Mouse (Mus musculus) regulatory T cell (primary cell): ENCODE measurements around the gene Methig1.

Experiments
- in situ Hi-C: fragments of 300-600 bp; cut with MboI, MseI; formaldehyde crosslinking; loops from one replicate; pipeline ENCODE4 v1.15.1; 2025; ENCODE audit warnings: high pct_unique_total_duplicates

Methig1 gene

GRCm38 (mm10) chr15:100422476-100422875, 69.5 kb downstream of the Methig1 start:
- in situ Hi-C loops: no loop called here

GRCm38 (mm10) chr15:100422899-100423860, 70.2 kb downstream of the Methig1 start:
- in situ Hi-C loops: no loop called here

GRCm38 (mm10) chr15:100423916-100424315, 71.0 kb downstream of the Methig1 start:
- in situ Hi-C loops: no loop called here

- in situ Hi-C loops: no loop called here
Measured at GRCm38 (mm10) chr15:100424396-100425122, 71.6 kb downstream of the Methig1 start, which contains the start of gene Slc11a2. Gene Slc11a2 (minus strand): TSS chr15:100425072.

- in situ Hi-C loops: no loop called here
Measured at GRCm38 (mm10) chr15:100428296-100428905, 75.5 kb downstream of the Methig1 start.

GRCm38 (mm10) chr15:100429959-100430565, 77.1 kb downstream of the Methig1 start:
- in situ Hi-C loops: no loop called here

- in situ Hi-C loops: no loop called here
Measured at GRCm38 (mm10) chr15:100433234-100433633, 80.3 kb downstream of the Methig1 start.
